Mouse (Mus musculus) MEL (cell line): ENCODE data around the gene Tbc1d10c. TPM values are rescaled to one million over a fixed set of nuclear protein-coding genes. Genes with fewer than 3 reads are reported as not detected.

Experiments used
- DNase-seq: peaks from one replicate; pipeline ENCODE4 v3.0.0; 2011; ENCODE audit warnings: low read depth, low spot score
- H3K27ac ChIP-seq: 2 replicates; pipeline ENCODE4 v1.5.1; 2012; ENCODE audit warnings: low read depth, mild to moderate bottlenecking, control low read depth, low read length, moderate library complexity; ENCODE audit not compliant: control insufficient read depth
- H3K27me3 ChIP-seq, 2 experiments: fragments of 150-350 bp in 1 of 2; sonication (generic) in 1 of 2; 2 replicates each; pipeline ENCODE4 v1.6.1; 2012; ENCODE audit warnings: low read length in 2 of 2, mild to moderate bottlenecking in 2 of 2, improper control_type of control experiment in 1 of 2, moderate library complexity in 1 of 2; ENCODE audit not compliant: insufficient read depth in 2 of 2, control insufficient read depth in 1 of 2
- H3K36me3 ChIP-seq, 2 experiments: 2 replicates each; pipeline ENCODE4 v1.6.1; 2012 to 2014; ENCODE audit warnings: low read length in 2 of 2, improper control_type of control experiment in 1 of 2, inconsistent platforms in 1 of 2, mild to moderate bottlenecking in 1 of 2; ENCODE audit not compliant: insufficient read depth in 2 of 2, control insufficient read depth in 1 of 2
- H3K4me1 ChIP-seq, 2 experiments: fragments of 150-350 bp in 1 of 2; sonication (generic) in 1 of 2; 2 replicates each; pipeline ENCODE4 v1.6.1; 2012; ENCODE audit warnings: low read length in 2 of 2, improper control_type of control experiment in 1 of 2, mild to moderate bottlenecking in 1 of 2; ENCODE audit not compliant: insufficient read depth in 2 of 2, control insufficient read depth in 1 of 2
- H3K4me3 ChIP-seq, 2 experiments: fragments of 150-350 bp in 1 of 2; sonication (generic) in 1 of 2; 2 replicates each; pipeline ENCODE4 v1.5.1; 2012; ENCODE audit warnings: low read depth in 2 of 2, low read length in 2 of 2, mild to moderate bottlenecking in 2 of 2, moderate library complexity in 2 of 2, control low read depth in 1 of 2, improper control_type of control experiment in 1 of 2; ENCODE audit not compliant: control insufficient read depth in 1 of 2, insufficient read depth in 1 of 2
- H3K79me2 ChIP-seq: 2 replicates; pipeline ENCODE4 v1.6.1; 2012; ENCODE audit warnings: mild to moderate bottlenecking, low read length, moderate library complexity; ENCODE audit not compliant: control insufficient read depth, poor library complexity, insufficient read depth
- H3K9ac ChIP-seq: 2 replicates; pipeline ENCODE4 v1.6.1; 2012; ENCODE audit warnings: low read depth, mild to moderate bottlenecking, control low read depth, low read length, moderate library complexity; ENCODE audit not compliant: control insufficient read depth, poor library complexity, severe bottlenecking
- H3K9me3 ChIP-seq: fragments of 150-350 bp; sonication (generic); replicated peaks from 2 replicates; pipeline ENCODE4 v1.6.1; 2012; ENCODE audit warnings: mild to moderate bottlenecking, low read length, improper control_type of control experiment, moderate library complexity; ENCODE audit not compliant: insufficient read depth
- BHLHE40 ChIP-seq: IDR thresholded peaks from 2 replicates; pipeline ENCODE4 v1.6.1; 2012; ENCODE audit warnings: low read depth, mild to moderate bottlenecking, inconsistent platforms, low read length, improper control_type of control experiment, borderline replicate concordance
- CHD1 ChIP-seq: IDR thresholded peaks from 2 replicates; pipeline ENCODE4 v1.6.1; 2012; ENCODE audit warnings: low read depth, mild to moderate bottlenecking, inconsistent platforms, low read length, improper control_type of control experiment
- CHD2 ChIP-seq: IDR thresholded peaks from 2 replicates; pipeline ENCODE4 v1.6.1; 2011; ENCODE audit warnings: low read length, improper control_type of control experiment
- CTCF ChIP-seq, 3 experiments: IDR thresholded peaks in 2 of 3; conservative IDR thresholded peaks in 1 of 3; 2 replicates each; pipeline ENCODE4 v1.5.1; 2011 to 2012; ENCODE audit warnings: low read length in 3 of 3, low read depth in 2 of 3, mild to moderate bottlenecking in 2 of 3, improper control_type of control experiment in 1 of 3, inconsistent platforms in 1 of 3, mixed read lengths in 1 of 3, moderate library complexity in 1 of 3; ENCODE audit not compliant: control insufficient read depth in 1 of 3, insufficient read depth in 1 of 3, poor library complexity in 1 of 3, severe bottlenecking in 1 of 3
- ELF1 ChIP-seq: IDR thresholded peaks from 2 replicates; pipeline ENCODE4 v1.6.1; 2014; ENCODE audit warnings: low read depth, mild to moderate bottlenecking, inconsistent platforms, low read length, improper control_type of control experiment, moderate library complexity
- EP300 ChIP-seq, 2 experiments: IDR thresholded peaks; 2 replicates each; pipeline ENCODE4 v1.6.1; 2011; ENCODE audit warnings: improper control_type of control experiment in 2 of 2, low read length in 2 of 2, low read depth in 1 of 2, mild to moderate bottlenecking in 1 of 2
- GABPA ChIP-seq: IDR thresholded peaks from 2 replicates; pipeline ENCODE4 v1.6.1; 2012; ENCODE audit warnings: low read depth, mild to moderate bottlenecking, inconsistent platforms, low read length, improper control_type of control experiment, moderate library complexity
- HCFC1 ChIP-seq: IDR thresholded peaks from 2 replicates; pipeline ENCODE4 v1.6.1; 2012; ENCODE audit warnings: low read depth, mild to moderate bottlenecking, inconsistent platforms, low read length, improper control_type of control experiment, moderate library complexity
- JUND ChIP-seq: IDR thresholded peaks from 2 replicates; pipeline ENCODE4 v1.6.1; 2011; ENCODE audit warnings: low read depth, mild to moderate bottlenecking, improper control_type of control experiment, low read length
- KAT2A ChIP-seq: conservative IDR thresholded peaks from 2 replicates; pipeline ENCODE4 v1.6.1; 2012; ENCODE audit warnings: low read depth, low read length, improper control_type of control experiment, inconsistent platforms
- MYB ChIP-seq: IDR thresholded peaks from 2 replicates; pipeline ENCODE4 v1.6.1; 2011; ENCODE audit warnings: mild to moderate bottlenecking, low read depth, low read length, improper control_type of control experiment
- MYC ChIP-seq: IDR thresholded peaks from 2 replicates; pipeline ENCODE4 v1.6.1; 2011; ENCODE audit warnings: low read depth, mild to moderate bottlenecking, low read length, improper control_type of control experiment, moderate library complexity
- NELFE ChIP-seq: IDR thresholded peaks from 2 replicates; pipeline ENCODE4 v1.6.1; 2011; ENCODE audit warnings: low read depth, low read length, improper control_type of control experiment
- NRF1 ChIP-seq: IDR thresholded peaks from 2 replicates; pipeline ENCODE4 v1.6.1; 2014; ENCODE audit warnings: low read depth, mild to moderate bottlenecking, inconsistent platforms, low read length, improper control_type of control experiment, moderate library complexity; ENCODE audit not compliant: poor library complexity, insufficient read depth, severe bottlenecking
- POLR2AphosphoS2 ChIP-seq: IDR thresholded peaks from 2 replicates; pipeline ENCODE4 v1.6.1; 2011; ENCODE audit warnings: low read length, improper control_type of control experiment
- RAD21 ChIP-seq: IDR thresholded peaks from 2 replicates; pipeline ENCODE4 v1.6.1; 2011; ENCODE audit warnings: mild to moderate bottlenecking, low read depth, low read length, improper control_type of control experiment
- SMC3 ChIP-seq: IDR thresholded peaks from 2 replicates; pipeline ENCODE4 v1.6.1; 2011; ENCODE audit warnings: low read depth, low read length, improper control_type of control experiment
- TAL1 ChIP-seq: IDR thresholded peaks from 2 replicates; pipeline ENCODE4 v1.6.1; 2012; ENCODE audit warnings: mild to moderate bottlenecking, inconsistent platforms, low read length, moderate library complexity, mixed read lengths
- TBP ChIP-seq: IDR thresholded peaks from 2 replicates; pipeline ENCODE4 v1.8.0; 2011; ENCODE audit warnings: low read depth, low read length, improper control_type of control experiment
- UBTF ChIP-seq: IDR thresholded peaks from 2 replicates; pipeline ENCODE4 v1.6.1; 2012; ENCODE audit warnings: low read depth, mild to moderate bottlenecking, inconsistent platforms, low read length, improper control_type of control experiment, moderate library complexity, borderline replicate concordance; ENCODE audit not compliant: insufficient read depth
- ZC3H11A ChIP-seq: IDR thresholded peaks from 2 replicates; pipeline ENCODE4 v1.6.1; 2012; ENCODE audit warnings: low read depth, mild to moderate bottlenecking, inconsistent platforms, low read length, improper control_type of control experiment
- polyA plus RNA-seq, 2 experiments: library from polyadenylated mRNA; stranded (reverse) in 1 of 2; unstranded in 1 of 2; fragments of >175 nt in 1 of 2; fragments of >200 nt in 1 of 2; gene quantifications; 2 replicates each; pipeline versions ENCODE4 v1.2.1 to v1.2.4; 2012; ENCODE audit warnings: low replicate concordance in 2 of 2, low read depth in 1 of 2; ENCODE audit not compliant: insufficient read length in 2 of 2, insufficient read depth in 1 of 2, missing spikeins in 1 of 2
- total RNA-seq: library from RNA; depleted of rRNA; stranded (reverse); fragments of 300-350 nt; gene quantifications from 2 replicates; pipeline ENCODE4 v1.2.3, GENCODE M21; 2012

Tbc1d10c gene
- total and polyA plus RNA-seq, 3 experiments = 14.0 to 15.5 TPM; not detected in 1

GRCm38 (mm10) chr19:4137913-4138312 lies 53.2 kb downstream of the Tbc1d10c start:
- Histone ChIP-seq H3K4me3 (no peak overlapping the region), H3K36me3 (no peaks in the 10 kb centered on the region), H3K79me2 (no peaks in the 10 kb centered on the region), H3K27ac (no peak overlapping the region), H3K27me3 (no peaks in the 10 kb centered on the region; a peak in 1 of 4 replicates), H3K9ac (no peak overlapping the region), H3K4me1 (no peaks in the 10 kb centered on the region), H3K9me3 (no peaks in the 10 kb centered on the region)
- TF ChIP-seq GABPA (no peak), MYC (no peak), TAL1 (no peak), JUND (no peak), POLR2AphosphoS2 (no peak), KAT2A (no peak), EP300 (IDR thresholded peaks at IDR 0.05; ENCODE audit: low read depth in 1 of 2, low read length in 2 of 2) (no peak), UBTF (no peak), RAD21 (no peak), NRF1 (no peak), HCFC1 (no peak), NELFE (no peak), TBP (no peak), CHD2 (no peak), MYB (no peak)
- DNase-seq = no peak

GRCm38 (mm10) chr19:4136463-4136862 lies 54.6 kb downstream of the Tbc1d10c start:
- Histone ChIP-seq H3K79me2 (no peaks in the 10 kb centered on the region), H3K9ac (no peak overlapping the region), H3K27ac (no peak overlapping the region), H3K36me3 (no peaks in the 10 kb centered on the region), H3K9me3 (no peaks in the 10 kb centered on the region), H3K4me1 (no peaks in the 10 kb centered on the region), H3K4me3 (no peak overlapping the region), H3K27me3 (no peaks in the 10 kb centered on the region; a peak in 1 of 4 replicates)
- peak; percentile 59 for DNase-seq
- TF ChIP-seq CTCF (IDR thresholded peaks at IDR 0.05 in 2 of 3, conservative IDR thresholded peaks at IDR 0.05 in 1 of 3; ENCODE audit: control insufficient read depth in 1 of 3, insufficient read depth in 1 of 3, low read depth in 2 of 3, low read length in 3 of 3, poor library complexity in 1 of 3, severe bottlenecking in 1 of 3) (peak; percentile 27 to 50 (median 41); a peak in 5 of 6 replicates), RAD21 (peak; percentile 16), SMC3 (peak; percentile 38), CHD1 (no peak), UBTF (no peak), ELF1 (no peak), KAT2A (no peak), ZC3H11A (peak; percentile 5; the same call in 1 of the 2 replicates), NELFE (no peak), BHLHE40 (no peak), POLR2AphosphoS2 (no peak)
